Mouse (Mus musculus) heart, postnatal 14 days (tissue): ENCODE measurements around the gene Iqcf3. TPM values are rescaled to one million over a fixed set of nuclear protein-coding genes. Genes with fewer than 3 reads are reported as not detected.
"Not testable (repeated sequence)": the region's sequence is repeated elsewhere in the genome, so short reads cannot be mapped to it uniquely, and the experiment has no call there.

Experiments
- DNase-seq, 2 experiments: peaks; one replicate each; pipeline ENCODE4 v3.0.0; 2021 to 2022
- intact Hi-C: fragments of 180-260 bp; cut with DNase I; formaldehyde crosslinking; loops from one replicate; pipeline ENCODE4 v1.15.1; 2025
- total RNA-seq, 2 experiments: library from RNA; stranded (reverse); gene quantifications; 2 replicates each; pipeline ENCODE4 v1.2.3; 2021

The Iqcf3 gene
- total RNA-seq, 2 experiments from 2014 or later = not detected

DNA sequence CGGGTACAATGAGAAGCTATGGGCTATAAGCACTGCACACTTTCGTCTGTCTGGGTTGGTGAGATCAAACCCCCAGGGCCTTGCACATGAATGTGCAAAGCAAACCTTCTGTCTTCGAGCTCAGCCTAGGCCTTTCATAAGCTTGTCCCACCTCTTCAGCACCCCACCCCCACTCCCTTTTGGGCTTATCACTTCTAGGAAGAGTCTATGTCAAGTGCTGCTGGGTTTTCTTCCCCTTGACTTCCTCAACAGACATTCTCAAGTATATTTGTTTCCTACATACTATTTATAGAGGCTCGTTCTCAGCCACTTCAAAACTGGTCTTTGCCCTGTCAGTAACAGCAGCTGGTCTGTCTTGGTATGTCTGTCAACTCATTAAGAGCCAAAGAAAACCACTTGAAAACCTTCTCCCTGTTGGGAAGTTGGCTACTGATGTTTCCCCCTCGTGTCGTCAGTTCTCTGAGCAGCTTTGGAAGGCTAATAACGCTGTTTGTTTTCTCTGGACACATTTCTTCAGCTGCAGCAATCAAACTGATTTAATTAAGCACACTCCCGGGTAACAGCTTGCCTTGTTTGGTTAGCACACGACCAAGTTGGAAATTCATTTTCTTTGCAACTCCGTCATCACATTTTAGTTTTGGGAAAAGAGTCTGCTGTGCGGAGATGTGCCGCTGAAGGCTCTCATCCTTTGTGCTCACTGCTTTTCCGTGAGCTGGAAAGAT, 48.5 kb downstream of the Iqcf3 start:
- DNase-seq = peak in 1 of 2 experiments; percentile 4
- intact Hi-C loops = no loop called here

DNA sequence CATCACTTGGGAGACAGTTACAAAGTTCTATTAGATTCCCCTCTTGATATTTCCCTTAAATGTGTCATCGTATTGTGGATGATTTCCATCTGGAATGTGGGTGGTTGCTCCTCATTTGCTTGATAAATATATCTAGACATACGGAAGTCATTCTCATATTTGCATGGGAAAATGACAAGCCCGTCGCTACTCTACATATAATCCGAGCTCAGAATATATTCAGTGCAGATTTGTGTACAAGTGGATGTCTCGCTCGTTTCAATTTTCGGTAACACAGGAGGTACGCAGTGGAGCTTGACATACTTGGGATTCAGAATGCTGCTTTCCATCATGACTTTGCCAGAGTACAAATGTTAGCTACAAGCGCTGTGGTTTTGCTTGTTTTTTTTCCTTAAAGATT, 52.1 kb downstream of the Iqcf3 start:
- intact Hi-C loops = no loop called here
- DNase-seq = no peak

DNA sequence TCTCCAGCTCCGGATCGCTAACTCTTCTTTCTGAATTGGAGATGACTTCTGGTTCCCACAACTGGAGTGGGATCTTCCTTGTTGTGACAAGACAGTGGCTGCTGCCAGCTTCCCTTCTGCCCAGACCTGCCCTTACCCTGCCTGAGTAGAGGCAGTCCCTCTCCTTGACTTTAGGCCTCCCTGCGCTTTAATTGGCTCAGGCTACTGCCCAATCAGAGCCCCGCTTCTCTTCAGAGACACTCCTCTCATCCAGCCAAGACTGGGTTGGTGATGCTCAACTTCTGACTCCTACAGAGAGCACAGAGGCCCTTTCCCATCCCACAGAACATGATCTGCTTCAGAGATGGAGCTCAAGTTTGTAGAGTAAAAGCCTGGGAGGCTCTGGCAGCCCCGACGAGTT, 57.2 kb downstream of the Iqcf3 start:
- no peak for DNase-seq
- intact Hi-C loops = no loop called here

- DNase-seq = no peak
- intact Hi-C loops = no loop called here
These were observed 59.6 kb downstream of the Iqcf3 start for GRCm38 (mm10) chr9:106501846-106502245.

- intact Hi-C loops = no loop called here
- DNase-seq = no peak
These were observed 61.8 kb downstream of the Iqcf3 start, which contains the start of gene Iqcf1 for GRCm38 (mm10) chr9:106499667-106500066. TSS of gene Iqcf1 (plus strand) at chr9:106499967.

GRCm38 (mm10) chr9:106487602-106488001, 73.8 kb downstream of the Iqcf3 start:
- intact Hi-C loops, DNase-seq: not testable (repeated sequence)

GRCm38 (mm10) chr9:106485076-106485475, 76.4 kb downstream of the Iqcf3 start:
- intact Hi-C loops = no loop called here
- no peak for DNase-seq

GRCm38 (mm10) chr9:106483606-106484005, 77.8 kb downstream of the Iqcf3 start:
- intact Hi-C loops = no loop called here

GRCm38 (mm10) chr9:106483136-106483535, 78.3 kb downstream of the Iqcf3 start:
- intact Hi-C loops = no loop called here

More at GRCm38 (mm10) chr9:106483606-106484005, 77.8 kb downstream of the Iqcf3 start:
- DNase-seq = peak in 1 of 2 experiments; percentile 0

GRCm38 (mm10) chr9:106482578-106483115, 78.8 kb downstream of the Iqcf3 start:
- intact Hi-C loops = no loop called here
- DNase-seq = no peak

More at GRCm38 (mm10) chr9:106483136-106483535, 78.3 kb downstream of the Iqcf3 start:
- peak in 1 of 2 experiments; percentile 0 for DNase-seq

DNA sequence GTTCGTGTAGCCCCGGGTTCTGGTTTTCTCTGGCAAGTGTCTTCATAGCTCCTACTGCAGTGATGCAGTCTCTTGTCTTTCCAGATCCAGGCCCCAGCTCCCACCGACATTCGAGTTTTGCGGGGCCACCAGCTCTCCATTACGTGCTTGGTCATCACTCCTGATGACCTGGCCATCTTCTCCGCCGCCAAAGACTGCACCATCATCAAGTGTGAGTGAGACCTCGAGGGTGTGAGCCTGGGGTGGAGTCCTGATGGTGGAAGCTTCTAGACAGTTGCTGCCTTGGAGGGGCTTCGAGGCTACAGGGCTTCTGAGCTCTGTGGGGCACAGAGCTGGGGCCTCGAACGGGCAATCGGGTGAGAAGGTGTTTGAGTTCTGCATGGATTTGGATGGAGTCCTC, 79.8 kb downstream of the Iqcf3 start:
- intact Hi-C loops = no loop called here
- DNase-seq = peak in 1 of 2 experiments; percentile 0

GRCm38 (mm10) chr9:106481075-106481474, 80.4 kb downstream of the Iqcf3 start:
- no peak for DNase-seq
- intact Hi-C loops = no loop called here

DNA sequence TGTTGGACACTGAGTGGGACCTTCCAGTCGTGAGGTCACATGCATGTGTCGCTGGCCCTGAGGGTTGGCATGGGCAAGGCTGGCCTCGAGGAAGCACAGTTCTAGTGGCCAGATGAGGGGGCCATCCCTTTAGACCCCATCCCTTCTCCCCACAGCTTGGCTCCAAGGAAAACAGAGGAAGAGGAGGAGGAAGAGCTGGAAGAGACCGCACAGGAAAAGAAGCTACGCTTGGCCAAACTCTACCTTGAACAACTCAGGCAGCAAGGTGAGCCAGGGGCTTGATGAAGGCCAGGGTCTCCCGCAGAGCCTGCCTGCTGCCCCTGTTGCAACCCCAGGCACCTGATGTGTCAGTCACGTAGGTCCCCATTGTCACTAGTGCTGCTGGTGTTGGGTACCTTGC, 80.9 kb downstream of the Iqcf3 start:
- no peak for DNase-seq
- intact Hi-C loops = no loop called here

DNA sequence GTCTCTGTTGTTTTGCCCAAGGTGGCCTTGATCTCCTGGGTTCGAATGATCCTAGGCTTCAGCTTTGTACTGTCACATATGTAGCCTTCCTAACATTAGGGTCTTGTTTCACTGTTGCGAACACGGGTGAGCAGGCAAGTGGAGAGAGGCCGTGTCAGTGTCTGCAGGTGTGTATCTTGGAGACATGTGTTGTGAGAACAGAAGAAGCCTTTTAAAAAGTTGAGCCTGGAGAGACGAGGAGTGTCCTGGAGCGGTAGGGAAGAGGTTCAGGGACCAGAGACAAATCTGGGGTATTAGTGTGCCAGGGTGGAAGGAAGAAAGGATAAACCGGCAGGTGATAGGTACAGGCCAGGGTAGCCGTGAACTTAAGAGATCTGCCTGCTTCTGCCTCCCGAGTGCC, 83.3 kb downstream of the Iqcf3 start:
- intact Hi-C loops = loop anchor here (5.0 kb wide), 2 partner anchors 111 to 171 kb away; partner anchors contain the start of gene Dusp7
- DNase-seq = no peak

DNA sequence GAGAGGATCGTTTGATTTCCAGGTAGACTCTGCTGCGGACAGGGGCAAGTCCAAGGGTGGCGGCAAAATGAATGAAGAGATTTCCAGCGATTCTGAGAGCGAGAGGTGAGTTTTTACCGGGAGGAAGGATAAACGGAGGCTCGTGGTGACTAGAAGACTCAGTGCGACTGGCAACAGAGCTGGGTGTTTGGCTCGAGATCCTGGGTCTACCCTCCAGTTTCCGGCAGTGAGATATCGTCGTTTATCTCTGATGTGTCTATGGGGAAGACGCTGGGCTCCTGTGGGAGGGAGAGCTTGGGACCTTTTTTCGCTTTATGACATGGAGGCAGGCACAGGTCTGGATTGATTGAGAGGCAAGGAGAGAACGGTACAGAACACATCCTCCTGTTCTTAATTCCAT, 83.8 kb downstream of the Iqcf3 start:
- no peak for DNase-seq
- intact Hi-C loops = loop anchor here (2.0 to 5.0 kb wide), 3 partner anchors 110 to 189 kb away; partner anchors contain the start of gene Dusp7

DNA sequence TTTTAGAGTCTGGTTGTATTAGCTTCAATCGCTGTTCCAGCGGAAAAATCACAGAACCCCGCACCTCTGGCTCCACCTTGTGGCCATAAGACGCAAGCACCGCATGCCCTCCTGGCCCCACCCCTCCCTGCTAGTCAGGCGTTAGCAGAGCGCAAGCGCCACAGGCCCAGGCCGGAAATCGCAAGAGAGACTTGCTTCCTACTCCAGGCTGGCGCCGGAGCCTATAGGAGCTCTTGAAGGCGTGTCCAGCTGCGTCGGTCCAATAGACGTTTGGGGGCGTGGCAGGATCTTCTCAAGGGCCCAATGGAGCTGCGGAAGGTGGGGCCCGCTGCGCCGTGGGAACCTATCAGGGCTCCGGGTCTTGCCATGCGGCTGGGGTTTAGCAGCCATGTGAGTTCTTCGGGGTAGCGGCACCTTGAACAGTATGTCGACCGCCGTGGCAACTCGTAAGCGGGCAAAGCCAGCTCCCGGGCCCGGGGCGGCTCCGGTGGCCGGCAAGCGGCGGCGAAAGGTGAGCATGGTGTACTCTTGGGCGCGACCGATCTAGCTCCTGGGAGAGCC, 84.4 kb downstream of the Iqcf3 start, which contains the start of gene Parp3:
Parp3 (minus strand) TSS at position 26 of the 561 bp plus-strand sequence.
- intact Hi-C loops = loop anchor here (1.0 to 5.0 kb wide), 4 partner anchors 29 to 188 kb away; partner anchors contain the start of gene Dusp7
- peak; percentile 97 to 98 for DNase-seq

GRCm38 (mm10) chr9:106476002-106476923, 85.2 kb downstream of the Iqcf3 start:
- DNase-seq = peak; percentile 63 to 68
- intact Hi-C loops = loop anchor here (1.0 to 5.0 kb wide), 4 partner anchors 28 to 187 kb away; partner anchors contain the start of gene Dusp7

GRCm38 (mm10) chr9:106475663-106476001, 85.8 kb downstream of the Iqcf3 start, which contains the start of gene Rrp9:
TSS of gene Rrp9 (plus strand) at chr9:106475963.
- no peak for DNase-seq
- intact Hi-C loops = loop anchor here (1.0 to 5.0 kb wide), 5 partner anchors 27 to 187 kb away; partner anchors contain the start of genes Dusp7 and Rpl29

GRCm38 (mm10) chr9:106475046-106475445, 86.4 kb downstream of the Iqcf3 start:
- peak; percentile 48 to 56 for DNase-seq
- intact Hi-C loops = loop anchor here (2.0 to 5.0 kb wide), 3 partner anchors 46 to 168 kb away; partner anchors contain the start of genes Dusp7 and Rpl29

DNA sequence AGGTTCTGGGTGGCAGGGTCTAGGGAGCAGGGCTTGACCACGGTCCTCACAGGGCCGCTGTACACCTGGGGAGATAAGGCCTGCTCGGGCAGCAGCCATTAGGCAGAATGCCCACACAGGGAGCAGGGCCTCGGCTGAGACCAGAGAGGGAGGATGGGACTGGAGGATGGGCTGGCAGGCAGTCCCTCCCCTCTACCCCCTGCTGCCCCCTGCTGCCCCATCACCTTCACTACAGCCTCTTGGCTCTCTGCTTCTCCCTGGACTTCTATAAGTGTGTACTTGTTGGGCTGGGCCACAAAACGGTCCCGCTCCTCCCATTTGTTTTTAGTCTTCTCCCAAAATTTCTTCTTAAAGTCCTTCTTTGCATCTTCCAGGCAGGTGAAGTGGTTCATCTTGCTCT, 87.0 kb downstream of the Iqcf3 start:
- intact Hi-C loops = loop anchor here (2.0 kb wide), 1 partner anchor 46 kb away; the partner anchor contains the start of gene Rpl29
- DNase-seq = peak; percentile 75 to 81
